Mouse (Mus musculus) limb, embryonic 11.5 days (tissue): ENCODE measurements around the gene Brap. TPM values are rescaled to one million over a fixed set of nuclear protein-coding genes. Genes with fewer than 3 reads are reported as not detected.

Experiments used
- ATAC-seq: fragments of 200-750 bp; cut with Nextera tagmentation; 2 replicates; pipeline ENCODE4 v1.8.0; 2017; ENCODE audit warnings: low read depth; ENCODE audit not compliant: insufficient number of reproducible peaks, low FRiP score, low TSS enrichment
- DNase-seq: peaks from one replicate; pipeline ENCODE4 v3.0.0-alpha.2; 2015; ENCODE audit warnings: low spot score
- H3K27ac ChIP-seq: fragments of 300-500 bp; sonication (generic); replicated peaks from 2 replicates; pipeline ENCODE4 v1.5.1; 2014; ENCODE audit warnings: low read depth, mild to moderate bottlenecking, low read length
- H3K27me3 ChIP-seq: fragments of 300-500 bp; sonication (generic); 2 replicates; pipeline ENCODE4 v1.6.1; 2014; ENCODE audit warnings: mild to moderate bottlenecking, low read length, mixed read lengths; ENCODE audit not compliant: control insufficient read depth, insufficient read depth
- H3K36me3 ChIP-seq: fragments of 300-500 bp; sonication (generic); 2 replicates; pipeline ENCODE4 v1.6.1; 2014; ENCODE audit warnings: mild to moderate bottlenecking, low read length, moderate library complexity, mixed read lengths; ENCODE audit not compliant: control insufficient read depth, insufficient read depth
- H3K4me1 ChIP-seq: fragments of 300-500 bp; sonication (generic); 2 replicates; pipeline ENCODE4 v1.6.1; 2014; ENCODE audit warnings: low read length, mixed read lengths; ENCODE audit not compliant: control insufficient read depth, insufficient read depth
- H3K4me2 ChIP-seq: fragments of 300-500 bp; sonication (generic); 2 replicates; pipeline ENCODE4 v1.6.1; 2014; ENCODE audit warnings: low read depth, mild to moderate bottlenecking, moderate library complexity; ENCODE audit not compliant: severe bottlenecking
- H3K4me3 ChIP-seq: fragments of 300-500 bp; sonication (generic); 2 replicates; pipeline ENCODE4 v1.5.1; 2014; ENCODE audit warnings: low read depth, low read length
- H3K9ac ChIP-seq: fragments of 300-500 bp; sonication (generic); 2 replicates; pipeline ENCODE4 v1.6.1; 2014; ENCODE audit warnings: mild to moderate bottlenecking, low read length
- H3K9me3 ChIP-seq: fragments of 300-500 bp; sonication (generic); 2 replicates; pipeline ENCODE4 v1.6.1; 2016; ENCODE audit warnings: low read length; ENCODE audit not compliant: control insufficient read depth
- WGBS: fragments of 180-500 bp; shearing (Covaris S2); extraction: QIAGEN DNeasy Blood & Tissue Kit; methylation state at CpG from one replicate; pipeline ENCODE4 v1.1.7; 2014; 5-methylcytosine and 5-hydroxymethylcytosine counted together
- polyA plus RNA-seq: library from polyadenylated mRNA; unstranded; fragments of >200 nt; fragmentation: Nextera tagmentation; extraction: Ambion mirVana; gene quantifications from 2 replicates; pipeline ENCODE4 v1.2.1, GENCODE M21; 2014

The Brap gene
- polyA plus RNA-seq, 1 experiment from 2014 or later = 37.1 TPM

GRCm38 (mm10) chr5:121736641-121737040 lies 76.3 kb downstream of the Brap start:
- WGBS = 95% methylated on average over 3 of the region's 3 CpGs
- no peaks in the 10 kb centered on the region for H3K4me1 ChIP-seq
- no peak overlapping the region for H3K4me2 ChIP-seq
- DNase-seq = no peak
- H3K27ac ChIP-seq = no peak overlapping the region
- ATAC-seq = no peak
- no peak overlapping the region for H3K4me3 ChIP-seq
- no peaks in the 10 kb centered on the region for H3K9me3 ChIP-seq
- no peaks in the 10 kb centered on the region; the same call in 1 of the 2 replicates for H3K36me3 ChIP-seq
- H3K27me3 ChIP-seq = no peaks in the 10 kb centered on the region
- H3K9ac ChIP-seq = no peak overlapping the region

Other genes with a start within 250 kb of the Brap start
- gene Tmem116, start 208.7 kb upstream of the Brap start, polyA plus RNA-seq = 0.99 and 1.1 TPM in 2 replicates
- 95.4 and 100 TPM in 2 replicates for gene Erp29, start 208.1 kb upstream of the Brap start, polyA plus RNA-seq
- not detected in 2 replicates for gene Adam1b, start 157.1 kb upstream of the Brap start, polyA plus RNA-seq
- gene Adam1a, start 115.1 kb upstream of the Brap start, polyA plus RNA-seq = 2.2 and 2.3 TPM in 2 replicates
- not detected in 2 replicates for gene Gm42878, start 115.1 kb upstream of the Brap start, polyA plus RNA-seq
- gene Mapkapk5, start 114.7 kb upstream of the Brap start, polyA plus RNA-seq = 54.5 and 57.9 TPM in 2 replicates
- 80.1 and 111 TPM in 2 replicates for gene Aldh2, start 66.7 kb upstream of the Brap start, polyA plus RNA-seq
- gene Acad12, start 41.6 kb upstream of the Brap start, polyA plus RNA-seq = 2.5 and 3.0 TPM in 2 replicates
- 1.3 and 1.7 TPM in 2 replicates for gene Acad10, start within 50 bp of the Brap start, polyA plus RNA-seq
- gene Atxn2, start 50.8 kb downstream of the Brap start, polyA plus RNA-seq = 74.4 and 84.9 TPM in 2 replicates
- gene Sh2b3, start 177.1 kb downstream of the Brap start, polyA plus RNA-seq = 10.2 and 11.0 TPM in 2 replicates
- gene Pheta1, start 188.4 kb downstream of the Brap start, polyA plus RNA-seq = 35.3 and 36.8 TPM in 2 replicates